ENCODE assay signal across 21 mouse cellular contexts in genomic region chr5:136960053-136960452, GRCm38 (mm10). TPM values are rescaled to one million over a fixed set of nuclear protein-coding genes. Genes with fewer than 3 reads are reported as not detected.
DNase-seq lines count a peak whose midpoint lies in the region; ATAC-seq and TF ChIP-seq lines count a peak whose summit lies in the region.
"Had no signal": no experiment of that assay in that cellular context is flagged by ENCODE, and none has a peak within 500 bp of the region (broad histone marks: within the 10 kb centered on the region; RNA-seq: fewer than 3 reads in every experiment).

No protein-coding gene starts in this region.

- H3K9ac ChIP-seq in kidney, embryonic 16.5 days (replicated peaks; ENCODE audit: low read length), result no peak overlapping the region
- H3K9ac ChIP-seq: embryonic facial prominence, embryonic 12.5 days; forebrain, postnatal 0 days; hindbrain, embryonic 15.5 days; limb, embryonic 12.5 days; liver, embryonic 13.5 days had no signal

- WGBS in cerebellum, adult 2 months, result 70% methylated on average over 6 of the region's 6 CpGs
- WGBS in kidney, embryonic 16.5 days, result 93% methylated on average over 6 of the region's 6 CpGs

- no peak overlapping the region for H3K4me3 ChIP-seq in cerebellum, adult 2 months (replicated peaks; ENCODE audit: insufficient read depth, low read depth, low read length)
- no peak overlapping the region for H3K4me3 ChIP-seq in kidney, embryonic 16.5 days (ENCODE audit: low read length)
- H3K4me3 ChIP-seq: embryonic facial prominence, embryonic 12.5 days; heart, embryonic 10.5 days; hindbrain, embryonic 15.5 days; limb, embryonic 12.5 days; liver, embryonic 13.5 days had no signal

- ATAC-seq in kidney, embryonic 16.5 days (ENCODE audit: low FRiP score, low TSS enrichment), result no peak
- ATAC-seq: forebrain, postnatal 0 days had no signal

- H3K27ac ChIP-seq in cerebellum, adult 2 months (ENCODE audit: insufficient read depth, low read length), result no peak overlapping the region
- H3K27ac ChIP-seq in kidney, embryonic 16.5 days (ENCODE audit: low read length), result peak overlapping the region; percentile 78; the same call in 1 of the 2 replicates
- H3K27ac ChIP-seq: embryonic facial prominence, embryonic 12.5 days; heart, embryonic 10.5 days; hindbrain, embryonic 15.5 days; limb, embryonic 12.5 days had no signal

- peaks cover 9% of the 10 kb centered on the region; the same call in 1 of the 2 replicates for H3K4me1 ChIP-seq in cerebellum, adult 2 months (ENCODE audit: control insufficient read depth, insufficient read depth, low read length)
- H3K4me1 ChIP-seq in kidney, embryonic 16.5 days (ENCODE audit: insufficient read depth, low read length), result peaks cover 19% of the 10 kb centered on the region

- DNase-seq in cerebellum, adult 9-10 months, result peak; percentile 31
- DNase-seq in cerebellum, adult 2 months, result no peak
- DNase-seq in kidney, adult 18-20 months, result peak; percentile 65
- no peak for DNase-seq in kidney, postnatal 4 days
- DNase-seq in adipocyte (ENCODE audit: low spot score), result peak; percentile 51
- no peak for DNase-seq in urinary bladder, postnatal 36 days (ENCODE audit: low spot score in 2 of 2)
- DNase-seq in thymus, postnatal 0 days (ENCODE audit: low spot score), result no peak
- DNase-seq: adrenal gland, postnatal 14 days; cerebellum, postnatal 14 days; forebrain, postnatal 0 days; heart, postnatal 4 days; liver, embryonic 13.5 days; right cerebral cortex, postnatal 14 days; thymus, postnatal 14 days had no signal

- H3K36me3 ChIP-seq in kidney, embryonic 16.5 days (ENCODE audit: insufficient read depth, low read length), result peaks cover 10% of the 10 kb centered on the region

- no peak for TF ChIP-seq POLR2A in cerebellum, adult 2 months (IDR thresholded peaks at IDR 0.05; ENCODE audit: borderline replicate concordance, insufficient read depth, low read length)

- H3K4me2 ChIP-seq in kidney, embryonic 16.5 days (replicated peaks; ENCODE audit: low read depth, low read length), result no peak overlapping the region
- H3K4me2 ChIP-seq: embryonic facial prominence, embryonic 12.5 days; hindbrain, embryonic 15.5 days; limb, embryonic 12.5 days; liver, embryonic 13.5 days; midbrain, embryonic 11.5 days had no signal

- no peaks in the 10 kb centered on the region for H3K27me3 ChIP-seq in cerebellum, adult 2 months (ENCODE audit: control insufficient read depth, insufficient read depth, low read length)
- no peaks in the 10 kb centered on the region for H3K27me3 ChIP-seq in kidney, embryonic 16.5 days (ENCODE audit: insufficient read depth, low read length)
- H3K27me3 ChIP-seq: embryonic facial prominence, embryonic 12.5 days; hindbrain, embryonic 15.5 days; limb, embryonic 12.5 days; liver, embryonic 13.5 days had no signal

- TF ChIP-seq CTCF in cerebellum, adult 2 months (IDR thresholded peaks at IDR 0.05; ENCODE audit: borderline replicate concordance, insufficient read depth, low read depth, low read length), result no peak

- H3K9me3 ChIP-seq in kidney, embryonic 16.5 days (ENCODE audit: low read length), result no peaks in the 10 kb centered on the region
- H3K9me3 ChIP-seq: embryonic facial prominence, embryonic 12.5 days; heart, embryonic 10.5 days; hindbrain, embryonic 15.5 days; limb, embryonic 12.5 days; liver, embryonic 13.5 days had no signal

RNA-seq across cellular contexts. Expression of gene Cldn15, which starts 6.4 kb away (rescaled TPM):
- 0.21 and 0.25 TPM in 2 replicates for polyA plus RNA-seq in cerebellum, adult 2 months (2012; rRNA removed)
- polyA plus RNA-seq in kidney, embryonic 16.5 days (2015; fragmentation: Nextera tagmentation; extraction: Ambion mirVana), result 4.0 and 4.9 TPM in 2 replicates
- 1.2 and 2.2 TPM in 2 replicates for polyA plus RNA-seq in thymus, postnatal 0 days (2015; fragmentation: Nextera tagmentation; extraction: Ambion mirVana)
- polyA plus RNA-seq: forebrain, embryonic 11.5 days had no signal

RNA-seq across cellular contexts. Expression of gene Fis1, which starts 7.0 kb away (rescaled TPM):
- 408 and 473 TPM in 2 replicates for polyA plus RNA-seq in cerebellum, adult 2 months (2012; rRNA removed)
- 291 and 296 TPM in 2 replicates for polyA plus RNA-seq in kidney, embryonic 16.5 days (2015; fragmentation: Nextera tagmentation; extraction: Ambion mirVana)
- polyA plus RNA-seq in thymus, postnatal 0 days (2015; fragmentation: Nextera tagmentation; extraction: Ambion mirVana), result 298 and 312 TPM in 2 replicates

RNA-seq across cellular contexts. Expression of gene Plod3, which starts 26.8 kb away (rescaled TPM):
- 38.6 and 39.7 TPM in 2 replicates for polyA plus RNA-seq in cerebellum, adult 2 months (2012; rRNA removed)
- 59.7 and 64.4 TPM in 2 replicates for polyA plus RNA-seq in kidney, embryonic 16.5 days (2015; fragmentation: Nextera tagmentation; extraction: Ambion mirVana)
- polyA plus RNA-seq in thymus, postnatal 0 days (2015; fragmentation: Nextera tagmentation; extraction: Ambion mirVana), result 9.4 and 9.9 TPM in 2 replicates

RNA-seq across cellular contexts. Expression of gene Znhit1, which starts 27.8 kb away (rescaled TPM):
- polyA plus RNA-seq in cerebellum, adult 2 months (2012; rRNA removed), result 86.8 and 95.4 TPM in 2 replicates
- polyA plus RNA-seq in kidney, embryonic 16.5 days (2015; fragmentation: Nextera tagmentation; extraction: Ambion mirVana), result 90.5 and 97.7 TPM in 2 replicates
- polyA plus RNA-seq in thymus, postnatal 0 days (2015; fragmentation: Nextera tagmentation; extraction: Ambion mirVana), result 66.8 and 72.3 TPM in 2 replicates

RNA-seq across cellular contexts. Expression of gene Ift22, which starts 52.1 kb away (rescaled TPM):
- polyA plus RNA-seq in cerebellum, adult 2 months (2012; rRNA removed), result 58.7 and 63.1 TPM in 2 replicates
- polyA plus RNA-seq in kidney, embryonic 16.5 days (2015; fragmentation: Nextera tagmentation; extraction: Ambion mirVana), result 87.8 and 88.1 TPM in 2 replicates
- polyA plus RNA-seq in thymus, postnatal 0 days (2015; fragmentation: Nextera tagmentation; extraction: Ambion mirVana), result 36.7 and 40.5 TPM in 2 replicates

Comparison
In these comparisons a context has a peak if more than half of its experiments do, and no peak if none do; other contexts are left out.
1. DNase-seq: peak in cerebellum, adult 9-10 months (single experiment), kidney, adult 18-20 months (single experiment) and adipocyte (single experiment); none in cerebellum, adult 2 months (0 of 2), kidney, postnatal 4 days (0 of 2), urinary bladder, postnatal 36 days (0 of 2) and thymus, postnatal 0 days (single experiment).